Mouse (Mus musculus) cerebellum, adult 2 months (tissue): ENCODE measurements around the gene Ksr1. TPM values are rescaled to one million over a fixed set of nuclear protein-coding genes. Genes with fewer than 3 reads are reported as not detected.

Experiments used
- DNase-seq, 2 experiments: peaks; one replicate each; pipeline ENCODE4 v3.0.0; 2021
- H3K27ac ChIP-seq: fragments of 200-500 bp; 2 replicates; pipeline ENCODE4 v1.5.1; 2012; ENCODE audit warnings: low read length, control low read depth, inconsistent platforms; ENCODE audit not compliant: insufficient read depth
- H3K27me3 ChIP-seq: fragments of 200-500 bp; 2 replicates; pipeline ENCODE4 v1.6.1; 2012; ENCODE audit warnings: inconsistent platforms, mild to moderate bottlenecking, low read length, moderate library complexity; ENCODE audit not compliant: control insufficient read depth, insufficient read depth
- H3K4me1 ChIP-seq: fragments of 200-500 bp; 2 replicates; pipeline ENCODE4 v1.6.1; 2011; ENCODE audit warnings: low read length; ENCODE audit not compliant: control insufficient read depth, insufficient read depth
- H3K4me3 ChIP-seq: fragments of 200-500 bp; replicated peaks from 2 replicates; pipeline ENCODE3; 2011; ENCODE audit warnings: mild to moderate bottlenecking, low read depth, low read length, control low read depth; ENCODE audit not compliant: insufficient read depth
- CTCF ChIP-seq: fragments of 200-500 bp; IDR thresholded peaks from 2 replicates; pipeline ENCODE4 v1.5.1; 2011; ENCODE audit warnings: low read depth, mild to moderate bottlenecking, control low read depth, low read length, moderate library complexity, borderline replicate concordance; ENCODE audit not compliant: insufficient read depth
- POLR2A ChIP-seq: fragments of 200-500 bp; IDR thresholded peaks from 2 replicates; pipeline ENCODE4 v1.6.1; 2011; ENCODE audit warnings: low read length, control low read depth, borderline replicate concordance; ENCODE audit not compliant: insufficient read depth
- WGBS: fragments of 180-500 bp; shearing (Covaris S2); methylation state at CpG from one replicate; pipeline ENCODE4 v1.1.7; 2018; 5-methylcytosine and 5-hydroxymethylcytosine counted together
- polyA plus RNA-seq: library from polyadenylated mRNA; depleted of rRNA; stranded (reverse); fragments of >200 nt; gene quantifications from 2 replicates; pipeline ENCODE4 v1.2.3, GENCODE M21; 2012

Ksr1 gene
- polyA plus RNA-seq, 1 experiment, result 23.2 TPM

GRCm38 (mm10) chr11:78986311-78987002 lies 159.8 kb downstream of the Ksr1 start:
- Histone ChIP-seq H3K27ac (no peak overlapping the region), H3K4me3 (no peak overlapping the region), H3K4me1 (no peaks in the 10 kb centered on the region), H3K27me3 (no peaks in the 10 kb centered on the region)
- 94% methylated on average over 10 of the region's 10 CpGs for WGBS
- no peak for DNase-seq
- no peak for TF ChIP-seq POLR2A

DNA sequence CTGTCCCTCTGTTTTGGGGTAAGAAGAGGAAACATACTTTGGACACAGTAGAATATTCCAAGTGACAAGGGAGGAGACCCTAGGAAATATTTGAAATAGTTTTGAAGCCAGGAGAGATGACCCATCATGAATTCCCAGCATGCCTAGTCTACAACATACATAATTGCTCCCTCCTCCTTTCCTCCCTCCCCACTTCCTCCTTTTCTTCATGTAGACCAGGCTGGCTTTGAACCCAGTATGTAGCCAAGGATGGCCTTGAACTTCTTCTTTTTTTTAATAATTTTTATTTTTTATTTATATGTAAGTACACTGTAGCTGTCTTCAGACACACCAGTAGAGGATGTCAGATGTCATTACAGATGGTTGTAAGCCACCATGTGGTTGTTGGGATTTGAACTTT lies 160.7 kb downstream of the Ksr1 start:
- Histone ChIP-seq H3K27me3 (no peaks in the 10 kb centered on the region), H3K4me1 (no peaks in the 10 kb centered on the region), H3K27ac (no peak overlapping the region), H3K4me3 (no peak overlapping the region)
- TF ChIP-seq POLR2A (no peak), CTCF (no peak)
- no peak for DNase-seq

- WGBS, result 42% methylated on average over 10 of the region's 10 CpGs
- Histone ChIP-seq H3K4me3 (no peak within 1 kb of the TSS), H3K27me3 (no peaks in the 10 kb centered on the region), H3K27ac (no peak within 1 kb of the TSS), H3K4me1 (no peaks in the 10 kb centered on the region)
- no peak for DNase-seq
- TF ChIP-seq CTCF, result no peak
- TF ChIP-seq POLR2A, result no peak
Measured at GRCm38 (mm10) chr11:78984483-78985177, 161.6 kb downstream of the Ksr1 start, which contains the start of gene Lgals9. TSS of gene Lgals9 (minus strand) at chr11:78984946.

GRCm38 (mm10) chr11:78983539-78983938 lies 162.7 kb downstream of the Ksr1 start:
- no peak overlapping the region for H3K4me3 ChIP-seq
- TF ChIP-seq POLR2A (no peak), CTCF (no peak)
- no peaks in the 10 kb centered on the region for H3K27me3 ChIP-seq
- 87% methylated on average over 7 of the region's 7 CpGs for WGBS
- H3K27ac ChIP-seq, result 0 out of 2 replicates have a peak overlapping the region, but pooled peaks have one; percentile 6
- H3K4me1 ChIP-seq, result no peaks in the 10 kb centered on the region
- no peak for DNase-seq

DNA sequence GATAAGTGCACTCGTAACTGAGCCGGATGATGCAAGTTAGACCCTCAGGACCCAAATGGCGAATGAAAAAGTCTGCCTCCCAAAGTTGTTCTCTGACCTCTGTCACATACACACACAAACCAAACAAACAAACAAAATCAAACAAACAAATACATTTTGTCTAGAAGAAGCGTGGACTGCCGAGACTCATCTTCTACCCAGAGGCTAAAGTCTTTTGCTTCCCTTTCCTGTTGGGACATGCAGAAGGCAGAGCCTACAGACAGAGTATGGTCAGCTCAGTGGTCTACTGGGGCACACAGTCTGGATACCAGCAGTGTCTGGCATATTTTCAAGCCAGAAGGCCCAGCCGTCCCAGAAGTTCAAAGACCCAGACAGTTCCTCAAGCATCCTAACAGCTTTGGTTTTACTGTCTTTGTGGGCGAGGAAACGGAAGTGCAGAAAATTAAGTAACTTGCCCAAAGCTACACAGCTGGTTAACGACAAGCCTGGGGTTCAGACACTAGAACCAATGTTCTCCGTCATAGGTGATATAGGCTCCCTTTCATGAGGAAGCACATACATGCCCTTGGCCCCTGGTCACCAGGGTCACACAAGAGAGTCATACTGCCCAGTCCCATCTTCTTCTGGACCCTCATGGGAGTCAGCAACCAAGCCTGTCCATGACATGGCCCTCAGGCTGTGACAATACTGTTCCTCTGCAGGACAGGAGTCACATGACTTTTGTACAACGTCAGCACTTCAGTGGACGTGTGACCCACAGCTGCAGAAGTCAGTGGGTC lies 163.5 kb downstream of the Ksr1 start:
- 79% methylated on average over 12 of the region's 12 CpGs for WGBS

GRCm38 (mm10) chr11:78982042-78982441 lies 164.2 kb downstream of the Ksr1 start:
- no peak for DNase-seq
- no peak for TF ChIP-seq CTCF
- TF ChIP-seq POLR2A, result no peak
- H3K4me3 ChIP-seq, result no peak overlapping the region
- H3K4me1 ChIP-seq, result no peaks in the 10 kb centered on the region
- WGBS, result 88% methylated on average over 2 of the region's 2 CpGs
- H3K27ac ChIP-seq, result no peak overlapping the region
- no peaks in the 10 kb centered on the region for H3K27me3 ChIP-seq

More for the DNA sequence above, 163.5 kb downstream of the Ksr1 start:
- Histone ChIP-seq H3K4me3 (no peak overlapping the region), H3K27me3 (no peaks in the 10 kb centered on the region), H3K27ac (no peak overlapping the region), H3K4me1 (no peaks in the 10 kb centered on the region)
- no peak for DNase-seq
- no peak for TF ChIP-seq POLR2A
- TF ChIP-seq CTCF, result no peak

DNA sequence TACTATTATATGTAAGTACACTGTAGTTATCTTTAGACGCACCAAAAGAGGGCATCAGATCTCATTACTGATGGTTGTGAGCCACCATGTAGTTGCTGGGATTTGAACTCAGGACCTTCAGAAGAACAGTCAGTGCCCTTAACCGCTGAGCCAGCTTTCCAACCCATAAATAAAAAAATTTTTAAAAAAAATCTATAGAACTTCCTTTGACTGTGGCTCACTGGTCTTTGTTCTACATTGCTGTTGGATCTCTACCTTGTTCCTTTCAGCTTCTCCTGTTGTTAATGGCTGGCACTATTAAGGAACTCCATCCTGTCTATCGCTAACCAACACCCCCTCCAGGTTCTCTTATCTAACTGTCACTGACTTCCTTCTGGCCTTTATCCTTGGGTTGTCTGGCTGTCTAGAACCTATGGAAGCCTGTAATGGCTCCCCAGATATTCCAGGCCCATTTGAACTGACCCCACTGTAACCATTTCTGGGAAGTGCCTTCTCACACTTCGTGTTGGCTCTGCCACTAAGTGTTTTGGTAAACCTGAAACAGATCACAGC lies 166.0 kb downstream of the Ksr1 start:
- H3K4me1 ChIP-seq, result no peaks in the 10 kb centered on the region
- TF ChIP-seq CTCF, result no peak
- TF ChIP-seq POLR2A, result no peak
- WGBS, result 86% methylated on average over 4 of the region's 4 CpGs
- H3K27ac ChIP-seq, result no peak overlapping the region
- no peak overlapping the region for H3K4me3 ChIP-seq
- H3K27me3 ChIP-seq, result no peaks in the 10 kb centered on the region
- no peak for DNase-seq
